Mouse (Mus musculus) midbrain, embryonic 15.5 days (tissue): ENCODE measurements around the gene Twist2. TPM values are rescaled to one million over a fixed set of nuclear protein-coding genes. Genes with fewer than 3 reads are reported as not detected.

Source experiments
- ATAC-seq: fragments of 200-750 bp; cut with Nextera tagmentation; replicated peaks from 2 replicates; pipeline ENCODE4 v1.8.0; 2017; ENCODE audit warnings: moderate TSS enrichment
- H3K27ac ChIP-seq: fragments of 300-500 bp; sonication (generic); 2 replicates; pipeline ENCODE4 v1.5.1; 2015; ENCODE audit warnings: mild to moderate bottlenecking, inconsistent platforms
- H3K27me3 ChIP-seq: fragments of 300-500 bp; sonication (generic); replicated peaks from 2 replicates; pipeline ENCODE4 v1.6.1; 2015; ENCODE audit warnings: inconsistent platforms
- H3K36me3 ChIP-seq: fragments of 300-500 bp; sonication (generic); replicated peaks from 2 replicates; pipeline ENCODE4 v1.6.1; 2015; ENCODE audit warnings: inconsistent platforms
- H3K4me1 ChIP-seq: fragments of 300-500 bp; sonication (generic); 2 replicates; pipeline ENCODE4 v1.6.1; 2015; ENCODE audit warnings: inconsistent platforms
- H3K4me2 ChIP-seq: fragments of 300-500 bp; sonication (generic); 2 replicates; pipeline ENCODE4 v1.6.1; 2015; ENCODE audit warnings: inconsistent platforms, mild to moderate bottlenecking, moderate library complexity
- H3K4me3 ChIP-seq: fragments of 300-500 bp; sonication (generic); 2 replicates; pipeline ENCODE4 v1.5.1; 2015; ENCODE audit warnings: mild to moderate bottlenecking, inconsistent platforms
- H3K9ac ChIP-seq: fragments of 300-500 bp; sonication (generic); 2 replicates; pipeline ENCODE4 v1.6.1; 2015; ENCODE audit warnings: mild to moderate bottlenecking, inconsistent platforms
- H3K9me3 ChIP-seq: fragments of 300-500 bp; sonication (generic); 2 replicates; pipeline ENCODE4 v1.6.1; 2016; ENCODE audit warnings: inconsistent platforms
- WGBS: fragments of 180-500 bp; shearing (Covaris S2); methylation state at CpG from one replicate; pipeline ENCODE4 v1.1.7; 2015; ENCODE audit warnings: mixed read lengths; 5-methylcytosine and 5-hydroxymethylcytosine counted together
- polyA plus RNA-seq: library from polyadenylated mRNA; unstranded; fragments of >200 nt; fragmentation: Nextera tagmentation; extraction: Ambion mirVana; gene quantifications from 2 replicates; pipeline ENCODE4 v1.2.1, GENCODE M21; 2015

Twist2 gene
- polyA plus RNA-seq, 1 experiment from 2014 or later: 2.4 TPM

DNA sequence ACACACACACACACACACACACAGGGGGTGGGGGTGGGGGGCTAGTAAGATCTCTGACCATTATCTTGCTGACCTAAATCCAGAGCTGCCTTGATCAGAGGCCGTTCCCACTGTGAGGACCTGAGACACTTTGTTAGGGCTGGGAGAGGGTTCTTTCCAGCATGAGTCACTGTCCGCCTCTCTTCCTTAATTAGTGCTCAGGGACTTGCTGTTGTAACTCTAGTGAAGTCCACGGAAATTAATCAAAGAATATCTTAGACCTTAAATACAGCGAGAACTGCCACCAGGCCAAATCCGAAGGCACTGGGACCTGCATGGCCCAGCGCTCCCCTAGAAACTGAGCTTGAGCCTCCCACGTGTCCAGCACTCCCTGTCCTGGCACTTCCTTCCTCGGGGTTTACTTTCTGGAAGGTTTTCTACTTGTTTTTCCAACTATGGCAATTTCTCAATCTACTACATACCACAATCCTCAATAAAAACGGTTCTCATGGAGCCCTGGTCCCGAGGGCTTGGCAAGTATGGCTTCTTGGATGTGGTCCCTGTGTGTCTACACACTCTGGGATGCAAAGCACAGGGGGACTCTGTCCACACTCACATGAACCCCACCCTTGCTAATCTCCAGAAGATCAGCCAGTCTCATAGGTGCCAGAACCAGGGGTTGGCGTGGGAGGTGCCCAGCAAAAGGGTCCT is 57.0 kb downstream of the Twist2 start:
- no peak overlapping the region for H3K9ac ChIP-seq
- no peak overlapping the region for H3K27ac ChIP-seq
- no peak overlapping the region for H3K4me2 ChIP-seq
- H3K4me1 ChIP-seq: no peaks in the 10 kb centered on the region
- no peak overlapping the region for H3K4me3 ChIP-seq
- no peaks in the 10 kb centered on the region for H3K9me3 ChIP-seq
- no peaks in the 10 kb centered on the region for H3K27me3 ChIP-seq
- no peaks in the 10 kb centered on the region for H3K36me3 ChIP-seq
- ATAC-seq: no peak
- 78% methylated on average over 11 of the region's 11 CpGs for WGBS

DNA sequence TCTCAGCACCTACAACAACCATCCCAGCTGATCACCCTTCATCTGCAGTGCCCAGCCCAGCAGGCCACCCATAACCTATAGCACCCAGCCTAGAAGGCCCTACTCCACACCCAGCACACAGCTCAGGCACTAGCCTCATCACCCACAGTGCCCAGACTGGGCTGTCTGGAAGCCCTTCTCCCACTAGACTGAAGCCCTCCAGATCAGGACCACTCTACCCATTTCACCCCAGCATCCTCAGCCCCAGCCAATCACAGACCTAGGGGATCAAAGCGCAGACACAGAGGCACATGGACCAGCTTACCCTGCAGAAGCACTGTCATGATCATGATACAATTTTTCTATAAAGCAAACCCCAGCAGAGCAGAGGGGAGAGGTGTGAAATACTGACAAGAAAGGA is 57.6 kb downstream of the Twist2 start:
- Histone ChIP-seq H3K4me1 (no peaks in the 10 kb centered on the region), H3K27me3 (no peaks in the 10 kb centered on the region), H3K4me3 (no peak overlapping the region), H3K9ac (no peak overlapping the region), H3K36me3 (no peaks in the 10 kb centered on the region), H3K9me3 (no peaks in the 10 kb centered on the region), H3K27ac (no peak overlapping the region), H3K4me2 (no peak overlapping the region)
- 97% methylated on average over 1 of the region's 1 CpGs for WGBS
- ATAC-seq: no peak

DNA sequence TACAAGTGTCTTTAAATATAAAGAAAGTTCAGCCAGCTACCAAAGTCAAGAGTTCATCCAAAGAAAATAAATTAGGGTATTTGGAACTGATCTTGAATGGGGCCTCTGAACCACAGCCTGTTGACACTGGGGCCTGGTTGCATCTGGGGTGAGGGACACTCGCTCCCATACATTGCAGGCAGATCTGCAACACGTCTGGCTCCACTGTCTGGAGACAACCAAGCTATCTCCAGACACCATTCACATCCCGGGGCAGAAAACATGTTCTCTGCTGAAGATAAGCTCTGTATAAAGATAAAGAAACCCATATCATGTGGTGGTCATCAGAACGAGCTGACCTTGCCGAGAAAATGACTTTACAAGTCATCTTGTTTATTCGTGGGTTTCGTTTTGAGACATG is 60.2 kb downstream of the Twist2 start:
- WGBS: 86% methylated on average over 7 of the region's 7 CpGs
- no peak for ATAC-seq

DNA sequence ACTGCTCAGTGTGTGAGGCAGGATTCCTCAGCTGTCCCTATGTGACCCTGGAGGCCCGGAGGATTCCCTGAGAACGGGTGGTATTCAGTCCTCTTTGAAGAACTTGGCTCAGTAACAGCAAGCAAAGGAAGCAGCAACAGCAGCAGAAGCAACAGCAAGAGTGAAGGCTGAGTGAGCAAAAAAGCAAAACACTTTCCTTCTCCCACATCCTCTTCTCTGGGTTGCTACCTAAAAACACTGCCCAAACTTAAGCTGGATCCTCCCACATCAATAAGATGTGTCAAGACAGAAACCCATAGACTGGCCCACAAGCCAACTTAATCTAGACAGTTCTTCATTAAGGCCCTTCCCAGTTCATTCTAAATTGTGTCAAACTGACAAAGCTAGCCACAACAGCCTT is 64.7 kb downstream of the Twist2 start:
- Histone ChIP-seq H3K4me2 (no peak overlapping the region), H3K9ac (no peak overlapping the region), H3K4me1 (no peaks in the 10 kb centered on the region), H3K27ac (no peak overlapping the region), H3K36me3 (no peaks in the 10 kb centered on the region), H3K4me3 (no peak overlapping the region), H3K27me3 (no peaks in the 10 kb centered on the region), H3K9me3 (no peaks in the 10 kb centered on the region)
- ATAC-seq: no peak
- WGBS: 73% methylated on average over 2 of the region's 2 CpGs

More for the DNA sequence above, 60.2 kb downstream of the Twist2 start:
- Histone ChIP-seq H3K4me1 (no peaks in the 10 kb centered on the region), H3K4me3 (no peak overlapping the region), H3K27ac (no peak overlapping the region), H3K9me3 (no peaks in the 10 kb centered on the region), H3K27me3 (no peaks in the 10 kb centered on the region), H3K36me3 (no peaks in the 10 kb centered on the region), H3K4me2 (no peak overlapping the region), H3K9ac (no peak overlapping the region)

DNA sequence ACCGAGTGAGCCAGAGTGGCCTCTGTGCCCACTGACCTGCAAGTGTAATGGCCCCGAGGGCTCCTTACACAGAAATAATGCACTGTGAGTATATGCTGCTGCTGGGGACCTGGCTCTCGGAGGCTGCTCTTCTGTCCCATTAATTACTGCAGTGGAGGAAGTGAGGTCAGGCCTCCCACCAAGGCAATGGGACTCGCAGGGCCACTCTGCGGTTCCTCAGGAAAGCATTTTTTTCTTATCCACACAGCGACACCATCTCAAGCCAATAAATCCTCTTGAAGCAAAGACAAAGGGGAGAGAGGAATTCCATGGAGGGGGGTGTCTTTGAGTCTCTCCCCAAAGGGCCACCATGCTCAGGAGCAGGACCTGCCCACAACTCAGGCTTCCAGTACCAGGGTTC is 69.8 kb downstream of the Twist2 start:
- no peak overlapping the region for H3K4me2 ChIP-seq
- H3K36me3 ChIP-seq: no peaks in the 10 kb centered on the region
- 59% methylated on average over 6 of the region's 6 CpGs for WGBS
- H3K9me3 ChIP-seq: no peaks in the 10 kb centered on the region
- no peaks in the 10 kb centered on the region for H3K27me3 ChIP-seq
- H3K4me3 ChIP-seq: no peak overlapping the region
- H3K9ac ChIP-seq: no peak overlapping the region
- H3K4me1 ChIP-seq: no peaks in the 10 kb centered on the region
- no peak for ATAC-seq
- no peak overlapping the region for H3K27ac ChIP-seq

DNA sequence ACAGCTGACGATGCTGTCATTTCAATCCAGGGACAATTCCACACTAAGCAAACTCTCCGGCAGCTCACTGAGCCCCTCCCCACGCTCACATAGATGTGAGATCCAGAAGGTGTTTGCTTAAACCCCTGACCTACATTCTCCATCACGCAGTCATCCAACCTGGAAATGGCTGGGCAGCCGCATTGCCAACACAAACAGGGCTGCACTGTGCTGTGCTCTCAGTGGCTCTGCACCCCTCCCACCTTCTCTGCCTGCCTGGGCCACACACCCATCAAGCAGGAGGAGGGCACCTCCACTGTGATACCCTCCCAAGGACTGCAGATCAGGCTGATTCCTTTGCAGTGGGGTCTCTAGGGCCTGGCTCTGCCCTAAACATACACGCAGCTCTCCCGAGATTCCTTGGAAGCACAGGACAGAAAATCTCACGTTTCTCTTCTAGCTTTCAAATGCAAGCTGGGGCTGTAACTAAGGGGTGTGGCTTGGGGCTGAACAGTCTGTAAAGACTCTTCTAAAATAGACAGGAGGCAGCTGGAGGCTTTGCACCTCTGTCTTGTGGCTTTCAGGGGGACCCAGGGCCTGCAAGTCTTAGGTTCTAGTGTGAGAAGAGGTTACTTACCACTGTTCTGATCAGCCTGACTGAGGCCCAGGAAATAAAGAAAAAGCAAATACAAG is 71.3 kb downstream of the Twist2 start:
- Histone ChIP-seq H3K4me1 (no peaks in the 10 kb centered on the region), H3K36me3 (no peaks in the 10 kb centered on the region), H3K9ac (no peak overlapping the region), H3K4me3 (no peak overlapping the region), H3K9me3 (no peaks in the 10 kb centered on the region), H3K4me2 (no peak overlapping the region), H3K27ac (no peak overlapping the region), H3K27me3 (no peaks in the 10 kb centered on the region)
- ATAC-seq: 0 out of 2 replicates have a peak, but pooled peaks have one; percentile 20
- WGBS: 51% methylated on average over 8 of the region's 8 CpGs

DNA sequence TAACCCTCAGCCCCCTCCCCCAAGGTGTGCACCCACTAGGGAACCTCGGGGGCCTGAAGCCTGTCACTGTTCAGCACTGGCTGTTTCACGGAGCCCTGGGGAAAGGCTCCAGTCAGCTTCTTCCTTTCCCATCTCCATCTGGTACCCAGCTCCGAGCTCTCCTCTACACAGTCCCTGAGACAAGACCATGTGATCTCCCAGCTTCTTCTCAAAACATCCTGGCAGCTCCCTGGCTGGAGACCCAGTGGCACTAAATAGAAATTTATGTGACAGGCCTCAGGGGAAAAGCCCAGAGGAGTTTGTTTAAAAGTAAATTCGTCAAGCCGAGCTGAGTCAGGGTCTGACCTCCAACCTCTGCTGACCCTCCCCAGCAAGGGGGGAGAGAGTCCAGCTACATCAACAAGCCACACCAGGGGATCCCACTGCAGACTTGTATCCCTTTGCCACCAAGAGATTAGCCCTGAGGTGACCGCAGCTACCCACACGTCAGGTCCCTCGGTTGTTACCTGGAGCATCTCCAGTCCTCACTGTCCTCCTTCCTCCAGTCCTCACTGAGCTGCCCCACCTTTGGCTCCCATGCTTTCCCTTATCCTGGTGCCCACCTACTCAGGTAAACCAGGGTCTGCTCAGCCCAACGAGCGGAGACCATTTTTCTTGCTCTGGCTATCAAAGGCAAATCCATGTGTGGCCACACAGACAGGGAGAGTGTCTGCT is 72.5 kb downstream of the Twist2 start:
- no peaks in the 10 kb centered on the region for H3K4me1 ChIP-seq
- H3K36me3 ChIP-seq: no peaks in the 10 kb centered on the region
- 76% methylated on average over 10 of the region's 10 CpGs for WGBS

DNA sequence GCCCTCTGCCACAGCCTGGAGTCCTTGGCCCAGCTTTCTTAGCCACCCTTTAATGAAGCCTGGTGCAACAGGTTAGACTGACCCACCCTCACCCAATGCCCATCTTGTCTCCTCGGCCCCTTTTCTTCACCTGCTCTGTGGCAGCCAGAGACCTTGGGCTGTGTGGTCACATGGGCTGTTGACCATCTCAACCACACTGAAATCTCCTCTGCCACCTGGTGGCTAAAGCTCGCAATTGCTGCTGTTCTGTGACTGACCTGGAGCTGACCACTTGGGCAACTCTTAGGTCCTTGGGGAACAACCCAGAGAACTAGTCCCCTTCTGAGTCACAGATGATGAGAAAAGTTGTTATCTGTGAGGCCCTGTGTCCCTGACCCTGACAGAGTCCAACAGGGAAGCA is 73.4 kb downstream of the Twist2 start:
- Histone ChIP-seq H3K4me1 (no peaks in the 10 kb centered on the region), H3K9ac (no peak overlapping the region), H3K27ac (no peak overlapping the region), H3K9me3 (no peaks in the 10 kb centered on the region), H3K4me3 (no peak overlapping the region), H3K4me2 (no peak overlapping the region), H3K27me3 (no peaks in the 10 kb centered on the region), H3K36me3 (no peaks in the 10 kb centered on the region)
- 17% methylated on average over 2 of the region's 2 CpGs for WGBS
- ATAC-seq: no peak

More for the DNA sequence above, 72.5 kb downstream of the Twist2 start:
- H3K4me2 ChIP-seq: no peak overlapping the region
- ATAC-seq: no peak
- no peak overlapping the region for H3K4me3 ChIP-seq
- H3K27me3 ChIP-seq: no peaks in the 10 kb centered on the region
- no peaks in the 10 kb centered on the region for H3K9me3 ChIP-seq
- no peak overlapping the region for H3K9ac ChIP-seq
- no peak overlapping the region for H3K27ac ChIP-seq

DNA sequence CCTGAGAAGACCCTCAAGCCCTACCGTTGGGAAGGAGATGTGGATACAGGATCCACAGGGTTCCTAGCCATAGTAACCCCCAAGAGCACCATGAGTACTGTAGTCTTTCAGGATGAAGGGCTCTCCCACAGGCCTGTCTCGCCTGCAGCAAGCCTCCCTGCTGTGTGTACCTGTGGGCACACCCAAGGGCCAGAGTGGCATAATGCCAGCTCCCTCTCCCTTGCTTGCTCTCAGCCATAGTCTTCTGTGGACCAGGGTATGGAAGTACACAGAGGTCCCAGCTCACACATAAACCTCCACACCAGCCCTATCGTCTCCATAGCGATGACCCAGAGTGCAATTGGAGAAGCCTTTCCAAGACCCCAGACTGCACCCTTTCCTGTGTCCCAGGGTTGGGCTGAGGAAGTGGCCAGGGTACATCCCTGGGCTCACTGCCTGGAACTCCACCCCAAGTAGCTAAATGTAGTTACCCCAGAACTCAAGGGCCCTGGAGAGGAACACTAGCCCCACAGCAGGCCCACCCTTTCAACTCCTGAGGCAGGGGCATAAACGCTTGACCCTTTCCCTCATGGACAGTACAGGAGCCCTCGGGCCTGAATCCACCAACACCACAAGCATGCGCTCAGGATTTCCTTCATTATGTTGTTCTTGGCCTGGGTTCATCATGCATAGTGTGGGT is 73.9 kb downstream of the Twist2 start:
- 75% methylated on average over 7 of the region's 7 CpGs for WGBS
- no peak overlapping the region for H3K4me3 ChIP-seq
- no peak overlapping the region for H3K27ac ChIP-seq
- ATAC-seq: no peak
- no peaks in the 10 kb centered on the region for H3K4me1 ChIP-seq
- no peaks in the 10 kb centered on the region for H3K27me3 ChIP-seq
- H3K4me2 ChIP-seq: no peak overlapping the region
- H3K9me3 ChIP-seq: no peaks in the 10 kb centered on the region
- H3K36me3 ChIP-seq: no peaks in the 10 kb centered on the region
- H3K9ac ChIP-seq: no peak overlapping the region

DNA sequence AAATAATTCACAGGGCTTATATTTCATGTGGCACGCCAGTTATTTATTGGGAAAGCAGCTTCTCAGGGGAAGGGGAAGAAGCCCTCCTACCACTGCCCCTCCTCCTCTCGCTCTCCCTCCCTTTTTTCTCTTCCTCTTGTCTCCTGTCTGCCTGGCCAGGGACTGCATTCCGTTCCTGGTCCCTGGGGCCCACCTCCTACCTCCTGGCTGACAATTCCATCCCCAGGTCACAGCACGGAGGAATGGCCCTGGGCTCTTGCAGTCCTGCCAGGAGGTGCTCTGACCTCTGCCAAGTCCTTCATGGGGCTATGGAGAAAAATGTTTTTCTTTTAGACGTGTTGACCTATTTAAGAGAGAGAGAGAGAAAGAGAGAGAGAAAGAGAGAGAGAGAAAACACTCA is 77.4 kb downstream of the Twist2 start:
- Histone ChIP-seq H3K4me3 (no peak overlapping the region), H3K9ac (no peak overlapping the region), H3K4me1 (no peaks in the 10 kb centered on the region), H3K27me3 (no peaks in the 10 kb centered on the region), H3K27ac (no peak overlapping the region), H3K9me3 (0 out of 2 replicates have a peak, but pooled peaks cover under 1% of the 10 kb centered on the region), H3K4me2 (no peak overlapping the region), H3K36me3 (no peaks in the 10 kb centered on the region)
- WGBS: 46% methylated on average over 5 of the region's 5 CpGs
- no peak for ATAC-seq

DNA sequence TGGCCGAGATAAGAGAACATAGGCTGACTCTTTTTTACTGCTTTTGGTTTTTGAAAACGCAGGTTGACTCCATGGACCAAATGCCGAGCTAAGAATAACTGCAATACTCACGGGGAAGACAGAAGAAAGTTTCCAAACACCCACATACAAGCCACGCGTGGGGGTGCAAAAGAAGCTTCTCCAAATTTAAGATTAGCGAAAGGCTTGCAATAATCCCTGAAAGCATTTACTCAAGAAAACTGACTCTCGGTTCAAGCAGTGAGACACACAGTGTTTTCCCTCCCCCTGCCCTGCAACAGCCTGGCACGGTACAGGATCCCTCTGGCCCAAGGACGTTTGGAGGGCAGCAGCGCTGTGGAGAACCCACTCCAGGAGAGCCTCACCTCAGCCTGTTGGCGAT is 78.9 kb downstream of the Twist2 start:
- Histone ChIP-seq H3K36me3 (no peaks in the 10 kb centered on the region), H3K4me1 (no peaks in the 10 kb centered on the region), H3K9me3 (peaks cover 7% of the 10 kb centered on the region; the same call in 1 of the 2 replicates), H3K4me3 (no peak overlapping the region), H3K27me3 (no peaks in the 10 kb centered on the region), H3K27ac (no peak overlapping the region), H3K4me2 (no peak overlapping the region), H3K9ac (no peak overlapping the region)
- no peak for ATAC-seq
- WGBS: 88% methylated on average over 12 of the region's 12 CpGs

DNA sequence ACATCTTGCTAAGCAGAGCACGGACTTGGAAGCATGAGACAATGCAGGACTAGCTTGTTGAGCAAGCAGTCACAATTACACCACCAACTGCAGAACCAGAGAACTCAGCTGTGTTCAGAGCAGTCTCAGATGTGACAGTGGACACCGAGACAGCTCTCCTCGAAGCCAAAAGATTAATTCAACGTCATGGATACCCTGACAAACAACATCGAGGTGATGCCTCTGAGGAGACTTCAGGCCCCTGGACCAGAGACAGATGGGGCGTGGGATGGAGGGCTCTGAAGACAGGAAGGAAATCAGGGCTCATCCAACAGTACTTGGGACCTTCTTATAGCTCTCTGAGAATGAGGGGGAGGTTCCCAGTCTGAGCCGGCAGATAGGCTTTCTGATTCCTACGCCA is 79.6 kb downstream of the Twist2 start:
- H3K9me3 ChIP-seq: peaks cover 7% of the 10 kb centered on the region; the same call in 1 of the 2 replicates
- H3K27me3 ChIP-seq: no peaks in the 10 kb centered on the region
- no peak overlapping the region for H3K4me2 ChIP-seq
- no peak overlapping the region for H3K27ac ChIP-seq
- no peak for ATAC-seq
- H3K36me3 ChIP-seq: no peaks in the 10 kb centered on the region
- H3K9ac ChIP-seq: no peak overlapping the region
- H3K4me1 ChIP-seq: no peaks in the 10 kb centered on the region
- 81% methylated on average over 8 of the region's 8 CpGs for WGBS
- H3K4me3 ChIP-seq: no peak overlapping the region
